21 mouse cellular contexts compared by ENCODE assay signal in the genomic region with DNA sequence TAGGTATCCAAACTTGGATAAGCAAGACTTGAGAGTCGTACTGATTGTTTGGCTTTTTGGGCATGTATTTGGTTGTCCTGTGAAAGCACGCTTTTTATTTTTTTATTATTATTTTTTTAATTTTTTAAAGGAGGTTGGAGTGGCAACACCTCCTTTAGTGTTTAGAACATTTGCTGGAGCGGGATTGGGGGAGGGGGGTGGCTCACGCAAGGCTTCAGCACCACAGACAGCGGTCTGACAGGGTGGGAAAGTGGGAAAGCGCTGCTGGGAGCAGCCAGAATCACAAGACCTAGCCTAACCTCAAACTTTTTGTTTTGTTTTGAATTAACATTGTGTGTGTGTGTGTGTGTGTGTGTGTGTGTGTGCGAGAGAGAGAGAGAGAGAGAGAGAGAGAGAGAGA. TPM values are rescaled to one million over a fixed set of nuclear protein-coding genes. Genes with fewer than 3 reads are reported as not detected.
DNase-seq lines count a peak whose midpoint lies in the region; ATAC-seq lines count a peak whose summit lies in the region.
"Had no signal": no experiment of that assay in that cellular context is flagged by ENCODE, and none has a peak within 500 bp of the region (broad histone marks: within the 10 kb centered on the region; RNA-seq: fewer than 3 reads in every experiment).

No protein-coding gene starts in this region.

- H3K36me3 ChIP-seq in hindbrain, embryonic 11.5 days (ENCODE audit: control insufficient read depth, insufficient read depth, low read length): no peaks in the 10 kb centered on the region
- peaks cover 22% of the 10 kb centered on the region for H3K36me3 ChIP-seq in hindbrain, embryonic 14.5 days (replicated peaks; ENCODE audit: control insufficient read depth, insufficient read depth)
- peaks cover 17% of the 10 kb centered on the region for H3K36me3 ChIP-seq in neural tube, embryonic 15.5 days
- peaks cover 19% of the 10 kb centered on the region for H3K36me3 ChIP-seq in embryonic facial prominence, embryonic 10.5 days (replicated peaks)

- no peak overlapping the region for H3K27ac ChIP-seq in hindbrain, embryonic 11.5 days (ENCODE audit: low read depth, low read length)
- no peak overlapping the region for H3K27ac ChIP-seq in hindbrain, embryonic 14.5 days
- no peak overlapping the region for H3K27ac ChIP-seq in neural tube, embryonic 15.5 days (replicated peaks)
- no peak overlapping the region for H3K27ac ChIP-seq in embryonic facial prominence, embryonic 10.5 days (replicated peaks)
- H3K27ac ChIP-seq: embryonic facial prominence, embryonic 12.5 days; gastrocnemius, adult 2 months; stomach, embryonic 15.5 days had no signal

- DNase-seq in hindbrain, embryonic 11.5 days (ENCODE audit: low spot score): peak; percentile 45
- no peak for DNase-seq in hindbrain, embryonic 14.5 days (ENCODE audit: low spot score)
- peak; percentile 37 for DNase-seq in neural tube, embryonic 10.5 days (ENCODE audit: extremely low spot score, low spot score)
- DNase-seq in embryonic facial prominence, embryonic 10.5 days (ENCODE audit: low spot score): peak; percentile 68
- DNase-seq in yolk sac, embryonic 10.5 days (ENCODE audit: low spot score): peak; percentile 47
- no peak for DNase-seq in right cerebral cortex, postnatal 25 days
- no peak for DNase-seq in gastrocnemius, postnatal 10 days
- DNase-seq: lung, adult 2 months had no signal

- H3K9me3 ChIP-seq in hindbrain, embryonic 11.5 days (ENCODE audit: control insufficient read depth, low read length): no peaks in the 10 kb centered on the region
- H3K9me3 ChIP-seq in hindbrain, embryonic 14.5 days (ENCODE audit: control insufficient read depth, low read length): no peaks in the 10 kb centered on the region
- no peaks in the 10 kb centered on the region for H3K9me3 ChIP-seq in neural tube, embryonic 15.5 days (replicated peaks)
- no peaks in the 10 kb centered on the region for H3K9me3 ChIP-seq in embryonic facial prominence, embryonic 10.5 days
- H3K9me3 ChIP-seq: embryonic facial prominence, embryonic 12.5 days; midbrain, embryonic 13.5 days; stomach, embryonic 15.5 days had no signal

- no peak overlapping the region for H3K4me3 ChIP-seq in hindbrain, embryonic 11.5 days (ENCODE audit: low read depth, low read length)
- H3K4me3 ChIP-seq in hindbrain, embryonic 14.5 days (replicated peaks; ENCODE audit: low read length): no peak overlapping the region
- no peak overlapping the region for H3K4me3 ChIP-seq in neural tube, embryonic 15.5 days (replicated peaks)
- no peak overlapping the region for H3K4me3 ChIP-seq in embryonic facial prominence, embryonic 10.5 days
- H3K4me3 ChIP-seq: embryonic facial prominence, embryonic 12.5 days; stomach, embryonic 15.5 days had no signal

- peaks cover 8% of the 10 kb centered on the region; the same call in 1 of the 2 replicates for H3K4me1 ChIP-seq in hindbrain, embryonic 11.5 days (replicated peaks; ENCODE audit: control insufficient read depth, insufficient read depth, low read length)
- peaks cover 22% of the 10 kb centered on the region for H3K4me1 ChIP-seq in hindbrain, embryonic 14.5 days (replicated peaks; ENCODE audit: control insufficient read depth, insufficient read depth, low read length)
- H3K4me1 ChIP-seq in neural tube, embryonic 15.5 days: peaks cover 36% of the 10 kb centered on the region
- peaks cover 45% of the 10 kb centered on the region for H3K4me1 ChIP-seq in embryonic facial prominence, embryonic 10.5 days

- H3K4me2 ChIP-seq in hindbrain, embryonic 11.5 days (replicated peaks; ENCODE audit: low read depth, low read length): no peak overlapping the region
- no peak overlapping the region for H3K4me2 ChIP-seq in hindbrain, embryonic 14.5 days (replicated peaks)
- H3K4me2 ChIP-seq in neural tube, embryonic 15.5 days: no peak overlapping the region

- H3K27me3 ChIP-seq in hindbrain, embryonic 11.5 days (ENCODE audit: control insufficient read depth, insufficient read depth, low read length): peaks cover 8% of the 10 kb centered on the region; the same call in 1 of the 2 replicates
- H3K27me3 ChIP-seq in hindbrain, embryonic 14.5 days (ENCODE audit: control insufficient read depth, insufficient read depth, low read length): no peaks in the 10 kb centered on the region
- no peaks in the 10 kb centered on the region; the same call in 1 of the 2 replicates for H3K27me3 ChIP-seq in neural tube, embryonic 15.5 days (replicated peaks)
- peaks cover 77% of the 10 kb centered on the region for H3K27me3 ChIP-seq in embryonic facial prominence, embryonic 10.5 days (replicated peaks; ENCODE audit: low read depth, poor library complexity, severe bottlenecking)

- WGBS in hindbrain, embryonic 11.5 days: 34% methylated on average over 6 of the region's 7 CpGs
- 41% methylated on average over 7 of the region's 7 CpGs for WGBS in hindbrain, embryonic 14.5 days
- 38% methylated on average over 6 of the region's 7 CpGs for WGBS in neural tube, embryonic 15.5 days
- WGBS in embryonic facial prominence, embryonic 10.5 days: 42% methylated on average over 7 of the region's 7 CpGs

- no peak for ATAC-seq in hindbrain, embryonic 11.5 days (ENCODE audit: low FRiP score)
- no peak for ATAC-seq in hindbrain, embryonic 14.5 days (ENCODE audit: low FRiP score)
- ATAC-seq in neural tube, embryonic 15.5 days (ENCODE audit: low FRiP score): no peak

- H3K9ac ChIP-seq in hindbrain, embryonic 11.5 days (ENCODE audit: low read depth, low read length): no peak overlapping the region
- no peak overlapping the region for H3K9ac ChIP-seq in hindbrain, embryonic 14.5 days
- H3K9ac ChIP-seq in neural tube, embryonic 15.5 days (replicated peaks): no peak overlapping the region
- H3K9ac ChIP-seq: embryonic facial prominence, embryonic 12.5 days; midbrain, embryonic 13.5 days; stomach, embryonic 15.5 days had no signal

RNA-seq across cellular contexts. Expression of a gene that starts 1.8 kb away (rescaled TPM):
- 72.9 and 85.2 TPM in 2 replicates for polyA plus RNA-seq in hindbrain, embryonic 11.5 days (2014; fragmentation: Nextera tagmentation; extraction: Ambion mirVana)
- polyA plus RNA-seq in hindbrain, embryonic 14.5 days (2014; fragmentation: Nextera tagmentation; extraction: Ambion mirVana): 129 and 130 TPM in 2 replicates
- polyA plus RNA-seq in neural tube, embryonic 15.5 days (2015; fragmentation: Nextera tagmentation; extraction: Ambion mirVana): 67.4 and 96.9 TPM in 2 replicates
- 8.2 and 10.1 TPM in 2 replicates for polyA plus RNA-seq in embryonic facial prominence, embryonic 10.5 days (2016; fragmentation: Nextera tagmentation; extraction: Ambion mirVana)
- under 1 TPM; 0.28 to 0.41 TPM for total RNA-seq in gastrocnemius, postnatal 10 days (2021)
- total RNA-seq: gastrocnemius, adult 2 months; liver, adult 2 months had no signal
- polyA plus RNA-seq: heart, postnatal 0 days; liver, adult 2 months; spleen, adult 2 months had no signal

RNA-seq across cellular contexts. Expression of a gene that starts 17.4 kb away (rescaled TPM):
- 0.56 TPM in 1 of 2 replicates, not detected in the other for polyA plus RNA-seq in hindbrain, embryonic 11.5 days (2014; fragmentation: Nextera tagmentation; extraction: Ambion mirVana)
- polyA plus RNA-seq in hindbrain, embryonic 14.5 days (2014; fragmentation: Nextera tagmentation; extraction: Ambion mirVana): not detected in 2 replicates
- polyA plus RNA-seq in neural tube, embryonic 15.5 days (2015; fragmentation: Nextera tagmentation; extraction: Ambion mirVana): not detected in 2 replicates
- polyA plus RNA-seq in embryonic facial prominence, embryonic 10.5 days (2016; fragmentation: Nextera tagmentation; extraction: Ambion mirVana): not detected in 2 replicates
- not detected for total RNA-seq in gastrocnemius, postnatal 10 days (2021)
- total RNA-seq: adrenal gland, postnatal 25 days; ES-E14; gastrocnemius, adult 2 months; liver, adult 2 months had no signal
- polyA plus RNA-seq: embryonic facial prominence, embryonic 12.5 days; forebrain, embryonic 16.5 days; heart, postnatal 0 days; hindbrain, embryonic 16.5 days; liver, adult 2 months; lung, adult 2 months; midbrain, embryonic 13.5 days; spleen, adult 2 months; stomach, embryonic 15.5 days; thymus, postnatal 0 days had no signal

RNA-seq across cellular contexts. Expression of a gene that starts 17.5 kb away (rescaled TPM):
- 8.1 and 9.2 TPM in 2 replicates for polyA plus RNA-seq in hindbrain, embryonic 11.5 days (2014; fragmentation: Nextera tagmentation; extraction: Ambion mirVana)
- polyA plus RNA-seq in hindbrain, embryonic 14.5 days (2014; fragmentation: Nextera tagmentation; extraction: Ambion mirVana): 12.4 and 13.3 TPM in 2 replicates
- 17.3 and 18.6 TPM in 2 replicates for polyA plus RNA-seq in neural tube, embryonic 15.5 days (2015; fragmentation: Nextera tagmentation; extraction: Ambion mirVana)
- 9.1 and 10.2 TPM in 2 replicates for polyA plus RNA-seq in embryonic facial prominence, embryonic 10.5 days (2016; fragmentation: Nextera tagmentation; extraction: Ambion mirVana)
- 1 to 10 TPM; 3.1 to 4.6 TPM for total RNA-seq in gastrocnemius, postnatal 10 days (2021)

RNA-seq across cellular contexts. Expression of a gene that starts 31.6 kb away (rescaled TPM):
- 32.4 and 38.4 TPM in 2 replicates for polyA plus RNA-seq in hindbrain, embryonic 11.5 days (2014; fragmentation: Nextera tagmentation; extraction: Ambion mirVana)
- 49.3 and 54.4 TPM in 2 replicates for polyA plus RNA-seq in hindbrain, embryonic 14.5 days (2014; fragmentation: Nextera tagmentation; extraction: Ambion mirVana)
- polyA plus RNA-seq in neural tube, embryonic 15.5 days (2015; fragmentation: Nextera tagmentation; extraction: Ambion mirVana): 63.9 and 65.5 TPM in 2 replicates
- polyA plus RNA-seq in embryonic facial prominence, embryonic 10.5 days (2016; fragmentation: Nextera tagmentation; extraction: Ambion mirVana): 38.6 and 41.7 TPM in 2 replicates
- total RNA-seq in gastrocnemius, postnatal 10 days (2021): 10 to 100 TPM; 51.8 to 58.5 TPM

RNA-seq across cellular contexts. Expression of a gene that starts 45.4 kb away (rescaled TPM):
- 1.8 and 2.1 TPM in 2 replicates for polyA plus RNA-seq in hindbrain, embryonic 11.5 days (2014; fragmentation: Nextera tagmentation; extraction: Ambion mirVana)
- polyA plus RNA-seq in hindbrain, embryonic 14.5 days (2014; fragmentation: Nextera tagmentation; extraction: Ambion mirVana): 1.0 and 1.1 TPM in 2 replicates
- polyA plus RNA-seq in neural tube, embryonic 15.5 days (2015; fragmentation: Nextera tagmentation; extraction: Ambion mirVana): 0.84 and 34.2 TPM in 2 replicates
- polyA plus RNA-seq in embryonic facial prominence, embryonic 10.5 days (2016; fragmentation: Nextera tagmentation; extraction: Ambion mirVana): 1.3 and 3.1 TPM in 2 replicates
- total RNA-seq in gastrocnemius, postnatal 10 days (2021): 1 to 10 TPM; 4.4 to 5.5 TPM

Comparison
In these comparisons a context has a peak if more than half of its experiments do, and no peak if none do; other contexts are left out.
1. DNase-seq: peak in hindbrain, embryonic 11.5 days (single experiment), neural tube, embryonic 10.5 days (single experiment), embryonic facial prominence, embryonic 10.5 days (single experiment) and yolk sac, embryonic 10.5 days (single experiment); none in hindbrain, embryonic 14.5 days (single experiment), right cerebral cortex, postnatal 25 days (single experiment) and gastrocnemius, postnatal 10 days (single experiment).